Mouse (Mus musculus): ENCODE results near the gene Arcn1. TPM values are rescaled to one million over a fixed set of nuclear protein-coding genes. Genes with fewer than 3 reads are reported as not detected.
"Not testable (repeated sequence)": the region's sequence is repeated elsewhere in the genome, so short reads cannot be mapped to it uniquely, and the experiment has no call there.

Gene Arcn1
- polyA plus RNA-seq, 1 experiment: 0.52 TPM

DNA sequence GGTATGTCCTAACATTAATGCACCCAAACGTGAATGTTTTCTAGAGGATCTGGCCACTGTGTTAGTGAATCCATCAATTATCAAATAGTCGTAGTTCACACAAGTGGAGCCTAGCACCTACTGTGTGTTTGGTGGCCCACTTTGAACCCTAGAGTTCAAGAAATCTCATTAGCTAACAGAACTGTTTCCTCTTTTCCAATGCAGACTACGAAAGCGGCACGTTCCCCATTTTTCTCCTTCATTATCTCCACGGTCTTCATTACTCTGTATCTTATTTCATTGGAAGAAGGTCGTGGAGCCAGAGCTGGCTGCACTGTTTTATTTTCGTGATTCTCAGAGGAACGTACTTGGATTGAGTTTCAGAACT, 32.3 kb upstream of the Arcn1 start:
- peaks cover 48% of the 10 kb centered on the region for H3K27me3 ChIP-seq (ENCODE audit: control insufficient read depth)
- H3K4me3 ChIP-seq (replicated peaks): peak overlapping the region; percentile 62
- H3K4me1 ChIP-seq (ENCODE audit: control insufficient read depth): peaks cover 17% of the 10 kb centered on the region
- H3K36me3 ChIP-seq (ENCODE audit: control insufficient read depth): peaks cover 3% of the 10 kb centered on the region
- no peak for TF ChIP-seq GATA1 (IDR thresholded peaks at IDR 0.05; ENCODE audit: low read length)
- TF ChIP-seq TAL1 (IDR thresholded peaks at IDR 0.05; ENCODE audit: low read length): no peak
- no peaks in the 10 kb centered on the region for H3K9me3 ChIP-seq (ENCODE audit: control insufficient read depth, low read length)

DNA sequence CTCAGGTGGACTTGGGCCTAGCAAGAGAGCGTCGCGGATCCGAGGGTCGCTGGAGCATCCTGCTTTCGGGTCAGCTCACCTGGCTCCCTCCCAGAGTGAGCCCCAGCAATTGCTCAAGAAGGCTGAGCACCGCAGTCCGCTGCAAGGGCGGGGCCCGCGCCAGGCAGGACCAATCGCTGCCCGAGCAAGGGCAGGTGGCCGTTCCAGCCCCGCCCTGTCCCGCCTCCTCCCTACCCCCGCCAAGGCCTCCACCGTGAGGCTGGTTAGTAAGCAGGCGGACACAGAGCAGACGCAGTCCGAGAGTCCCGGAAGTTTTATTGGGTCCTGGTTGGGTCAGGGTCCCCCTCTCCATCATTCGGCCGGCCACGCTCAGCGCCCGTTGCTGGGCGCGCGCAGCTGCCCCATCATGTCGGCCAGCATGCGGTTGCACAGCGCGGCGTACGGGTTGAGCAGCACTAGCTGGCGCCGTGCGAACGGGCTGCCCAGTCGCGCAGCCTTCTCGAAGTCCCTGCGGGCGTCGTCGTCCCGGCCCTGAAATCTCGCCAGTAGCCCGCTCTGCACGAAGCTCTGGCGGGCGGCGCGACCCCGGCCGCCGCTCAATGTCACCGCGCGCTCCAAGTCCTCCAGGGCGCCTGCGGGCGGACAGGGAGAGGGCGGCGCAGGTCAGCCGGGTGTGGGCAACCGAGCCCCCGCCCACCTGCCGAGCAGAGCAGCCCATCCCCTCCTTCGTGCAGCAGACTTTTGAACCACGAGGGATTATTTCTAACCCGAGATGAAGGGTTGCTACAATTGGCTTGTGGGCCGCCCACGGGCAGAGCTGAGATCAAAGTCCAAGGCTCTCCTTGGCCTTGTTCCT, 31.7 kb upstream of the Arcn1 start, which contains the start of gene Tmem25:
TSS of gene Tmem25 (minus strand) at position 206 of the 856 bp plus-strand sequence.
- Histone ChIP-seq H3K9me3 (ENCODE audit: control insufficient read depth, low read length) (no peaks in the 10 kb centered on the region), H3K27me3 (ENCODE audit: control insufficient read depth) (peaks cover 48% of the 10 kb centered on the region), H3K36me3 (ENCODE audit: control insufficient read depth) (no peaks in the 10 kb centered on the region; the same call in 1 of the 2 replicates), H3K4me3 (replicated peaks) (peak within 1 kb of the TSS; percentile 62), H3K4me1 (ENCODE audit: control insufficient read depth) (peaks cover 17% of the 10 kb centered on the region)
- TF ChIP-seq GATA1 (IDR thresholded peaks at IDR 0.05; ENCODE audit: low read length) (no peak), TAL1 (IDR thresholded peaks at IDR 0.05; ENCODE audit: low read length) (no peak)

DNA sequence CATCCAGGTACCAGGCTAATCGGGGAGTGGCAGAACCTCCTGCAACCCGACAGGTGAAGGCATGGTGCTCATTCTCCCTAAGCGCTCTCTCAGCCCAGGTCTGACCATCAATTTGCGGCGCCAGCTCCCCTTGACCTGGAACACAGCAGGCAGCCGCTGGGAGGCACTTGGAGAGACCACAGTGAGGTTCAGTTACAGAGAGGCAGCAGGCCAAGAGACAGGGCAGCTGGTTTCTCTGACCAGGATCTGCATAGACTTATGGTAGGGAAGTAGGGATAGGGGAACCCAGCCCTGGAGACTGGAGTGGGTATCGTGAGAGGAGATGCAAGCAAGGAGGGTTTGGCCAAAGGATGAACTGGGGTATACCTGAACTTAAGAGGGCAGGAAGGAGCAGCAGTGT, 30.7 kb upstream of the Arcn1 start:
- no peak overlapping the region for H3K4me3 ChIP-seq (replicated peaks)
- H3K27me3 ChIP-seq (ENCODE audit: control insufficient read depth): peaks cover 48% of the 10 kb centered on the region
- H3K9me3 ChIP-seq (ENCODE audit: control insufficient read depth, low read length): no peaks in the 10 kb centered on the region
- peaks cover 17% of the 10 kb centered on the region for H3K4me1 ChIP-seq (ENCODE audit: control insufficient read depth)
- no peak for TF ChIP-seq TAL1 (IDR thresholded peaks at IDR 0.05; ENCODE audit: low read length)
- no peak for TF ChIP-seq GATA1 (IDR thresholded peaks at IDR 0.05; ENCODE audit: low read length)
- H3K36me3 ChIP-seq (ENCODE audit: control insufficient read depth): no peaks in the 10 kb centered on the region; the same call in 1 of the 2 replicates

DNA sequence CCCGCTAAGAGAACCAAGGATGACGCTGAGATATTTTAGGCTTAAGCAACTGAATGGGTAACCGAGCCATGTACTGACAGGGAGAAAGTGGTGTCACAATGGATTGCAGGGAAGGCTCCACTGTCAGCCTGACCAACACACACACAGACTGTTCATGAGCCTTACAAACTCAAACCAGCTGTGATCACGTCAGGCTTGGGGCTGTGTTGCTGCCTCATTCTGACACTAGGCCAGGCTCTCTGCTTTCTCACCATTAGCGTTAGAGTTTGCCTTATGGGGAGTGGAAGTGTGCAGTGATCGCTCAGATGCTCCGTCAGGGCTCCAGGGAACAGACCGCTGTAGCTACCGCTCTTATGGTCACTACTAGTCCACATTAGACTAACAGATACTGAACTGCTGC, 25.2 kb upstream of the Arcn1 start:
- no peaks in the 10 kb centered on the region for H3K9me3 ChIP-seq (ENCODE audit: control insufficient read depth, low read length)

DNA sequence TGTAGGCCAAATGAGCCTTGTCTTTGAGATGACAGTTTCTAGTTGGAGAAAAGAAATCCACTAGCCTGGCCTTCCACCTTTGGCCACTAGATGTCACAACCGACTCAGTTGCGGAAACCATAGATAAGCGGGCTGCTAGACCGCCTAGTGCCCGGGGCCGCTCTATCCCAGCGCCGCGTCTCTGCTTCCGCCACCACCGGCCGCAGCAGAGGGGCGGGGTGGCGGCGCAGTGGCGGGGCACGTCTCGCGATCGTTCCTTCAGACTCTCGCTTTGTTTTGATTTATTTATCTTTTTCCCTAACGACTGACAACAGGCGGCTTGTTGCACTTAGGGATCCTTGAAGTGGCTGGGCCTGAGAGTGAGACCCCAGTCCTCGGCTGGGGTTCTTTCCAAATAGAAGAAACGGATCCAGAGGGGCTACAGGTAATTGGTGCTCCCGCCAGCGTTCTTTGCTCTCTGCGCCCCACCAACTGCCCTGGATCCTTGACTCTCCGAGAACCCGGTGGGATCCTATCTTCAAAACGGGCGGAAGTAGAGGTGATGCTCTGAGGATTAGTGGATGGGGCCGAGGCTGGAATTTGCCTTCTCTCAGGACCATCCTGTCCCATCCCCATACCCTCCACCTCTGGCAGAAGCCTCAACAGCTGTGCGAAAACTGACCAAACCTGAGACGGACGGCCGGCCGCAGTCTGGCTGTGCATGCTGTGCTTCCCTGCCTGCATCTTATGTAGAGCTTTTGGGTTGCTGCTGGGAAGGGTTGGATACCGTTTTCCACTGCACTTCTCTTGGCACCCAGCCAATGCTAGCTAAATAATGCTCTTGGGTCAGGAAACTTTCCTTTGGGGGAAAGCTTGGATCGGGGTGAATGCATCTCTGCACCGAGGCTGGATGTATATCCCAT, 5.4 kb upstream of the Arcn1 start:
- no peaks in the 10 kb centered on the region for H3K27me3 ChIP-seq (ENCODE audit: control insufficient read depth)
- no peaks in the 10 kb centered on the region; the same call in 1 of the 2 replicates for H3K9me3 ChIP-seq (ENCODE audit: control insufficient read depth, low read length)
- H3K36me3 ChIP-seq (ENCODE audit: control insufficient read depth): no peaks in the 10 kb centered on the region
- peak overlapping the region; percentile 77 for H3K4me3 ChIP-seq (replicated peaks)
- TF ChIP-seq GATA1 (IDR thresholded peaks at IDR 0.05; ENCODE audit: low read length): peak; percentile 69
- TF ChIP-seq TAL1 (IDR thresholded peaks at IDR 0.05; ENCODE audit: low read length): no peak
- peaks cover 26% of the 10 kb centered on the region for H3K4me1 ChIP-seq (ENCODE audit: control insufficient read depth)

More for the DNA sequence above, 25.2 kb upstream of the Arcn1 start:
- peaks cover 16% of the 10 kb centered on the region for H3K36me3 ChIP-seq (ENCODE audit: control insufficient read depth)
- H3K4me1 ChIP-seq (ENCODE audit: control insufficient read depth): no peaks in the 10 kb centered on the region
- TF ChIP-seq TAL1 (IDR thresholded peaks at IDR 0.05; ENCODE audit: low read length): no peak
- TF ChIP-seq GATA1 (IDR thresholded peaks at IDR 0.05; ENCODE audit: low read length): no peak
- no peak overlapping the region for H3K4me3 ChIP-seq (replicated peaks)
- H3K27me3 ChIP-seq (ENCODE audit: control insufficient read depth): peaks cover 8% of the 10 kb centered on the region

DNA sequence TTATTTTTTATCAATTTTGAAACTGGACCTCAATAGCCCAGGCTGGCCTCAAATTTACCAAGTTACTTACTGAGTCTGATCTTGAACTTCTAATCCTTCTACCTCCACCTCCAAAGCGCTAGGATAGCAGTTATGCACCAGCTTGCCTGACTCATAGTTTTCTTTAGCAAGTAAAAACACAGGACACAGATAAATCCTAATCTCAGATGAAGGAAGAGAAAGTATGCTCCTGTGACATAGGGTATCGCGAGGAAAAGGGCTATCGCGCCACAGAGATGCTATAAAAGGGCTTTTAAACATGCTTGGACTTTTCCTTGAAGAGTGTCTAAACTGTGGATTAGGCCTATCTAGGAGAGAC, 4.7 kb upstream of the Arcn1 start:
- no peak for TF ChIP-seq TAL1 (IDR thresholded peaks at IDR 0.05; ENCODE audit: low read length)
- Histone ChIP-seq H3K4me3 (replicated peaks) (peak overlapping the region; percentile 77), H3K9me3 (ENCODE audit: control insufficient read depth, low read length) (no peaks in the 10 kb centered on the region; the same call in 1 of the 2 replicates), H3K36me3 (ENCODE audit: control insufficient read depth) (no peaks in the 10 kb centered on the region), H3K27me3 (ENCODE audit: control insufficient read depth) (no peaks in the 10 kb centered on the region), H3K4me1 (ENCODE audit: control insufficient read depth) (peaks cover 26% of the 10 kb centered on the region)

DNA sequence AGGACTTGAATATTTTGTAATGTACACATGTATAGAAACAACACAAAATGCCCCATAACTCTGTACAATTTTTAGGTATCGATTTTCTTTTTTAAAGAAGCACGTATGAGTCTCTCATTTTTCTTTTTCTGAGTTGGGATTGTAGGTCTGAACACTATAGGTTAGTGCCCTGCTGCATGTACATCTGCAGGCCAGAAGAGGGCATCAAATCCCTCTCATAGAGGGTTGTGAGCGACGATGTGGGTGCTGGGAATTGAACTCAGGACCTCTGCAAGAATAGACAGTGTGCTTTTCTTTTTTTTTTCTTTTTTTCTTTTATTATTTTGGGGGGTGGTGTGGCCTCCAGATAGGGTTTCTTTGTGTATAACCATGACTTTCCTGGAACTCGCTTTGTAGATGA, 3.7 kb upstream of the Arcn1 start:
- H3K9me3 ChIP-seq (ENCODE audit: control insufficient read depth, low read length): no peaks in the 10 kb centered on the region; the same call in 1 of the 2 replicates
- TF ChIP-seq GATA1 (IDR thresholded peaks at IDR 0.05; ENCODE audit: low read length) (no peak), TAL1 (IDR thresholded peaks at IDR 0.05; ENCODE audit: low read length) (no peak)
- H3K4me1 ChIP-seq (ENCODE audit: control insufficient read depth): peaks cover 34% of the 10 kb centered on the region
- H3K36me3 ChIP-seq (ENCODE audit: control insufficient read depth): no peaks in the 10 kb centered on the region
- no peaks in the 10 kb centered on the region for H3K27me3 ChIP-seq (ENCODE audit: control insufficient read depth)
- no peak overlapping the region for H3K4me3 ChIP-seq (replicated peaks)

DNA sequence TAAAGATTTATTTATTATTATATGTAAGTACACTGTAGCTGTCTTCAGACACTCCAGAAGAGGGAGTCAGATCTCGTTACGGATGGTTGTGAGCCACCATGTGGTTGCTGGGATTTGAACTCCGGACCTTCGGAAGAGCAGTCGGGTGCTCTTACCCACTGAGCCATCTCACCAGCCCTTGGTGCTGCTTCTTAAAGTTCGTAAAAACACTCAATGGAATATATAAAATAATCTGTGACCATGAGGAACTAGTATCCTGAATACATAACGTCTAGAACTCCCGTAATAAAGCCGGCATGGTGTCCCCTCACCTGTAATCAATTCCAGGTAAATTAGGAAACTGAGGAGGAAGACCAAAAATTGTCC, 367 bp upstream of the Arcn1 start:
- peak overlapping the region; percentile 96 for H3K4me3 ChIP-seq (replicated peaks)

DNA sequence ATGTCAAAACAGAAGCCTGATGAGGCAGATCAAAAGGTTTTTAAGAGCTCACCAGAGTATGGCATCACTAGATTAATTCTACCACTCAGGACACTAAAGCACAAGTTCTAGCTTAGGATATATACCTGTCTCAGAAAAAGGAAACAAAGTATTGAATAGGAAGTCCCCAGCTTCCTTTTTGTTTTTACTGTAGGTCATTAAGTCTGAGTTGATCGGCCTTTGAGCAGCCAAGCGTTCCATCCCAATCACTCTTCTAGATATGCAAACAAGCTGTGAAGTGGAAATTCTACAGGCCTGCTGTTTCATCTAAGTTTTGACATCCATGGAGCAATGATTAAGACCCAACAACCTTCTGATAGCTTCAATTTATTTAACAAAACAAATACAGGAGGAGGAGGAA, 6.8 kb downstream of the Arcn1 start:
- H3K36me3 ChIP-seq (ENCODE audit: control insufficient read depth): peaks cover 66% of the 10 kb centered on the region
- H3K4me1 ChIP-seq (ENCODE audit: control insufficient read depth): peaks cover 15% of the 10 kb centered on the region
- no peak overlapping the region for H3K4me3 ChIP-seq (replicated peaks)
- TF ChIP-seq GATA1 (IDR thresholded peaks at IDR 0.05; ENCODE audit: low read length) (no peak), TAL1 (IDR thresholded peaks at IDR 0.05; ENCODE audit: low read length) (no peak)
- H3K27me3 ChIP-seq (ENCODE audit: control insufficient read depth): no peaks in the 10 kb centered on the region
- no peaks in the 10 kb centered on the region for H3K9me3 ChIP-seq (ENCODE audit: control insufficient read depth, low read length)

More for the DNA sequence above, 367 bp upstream of the Arcn1 start:
- H3K36me3 ChIP-seq (ENCODE audit: control insufficient read depth); H3K9me3 ChIP-seq (ENCODE audit: control insufficient read depth, low read length); H3K27me3 ChIP-seq (ENCODE audit: control insufficient read depth): not testable (repeated sequence)
- peaks cover 35% of the 10 kb centered on the region for H3K4me1 ChIP-seq (ENCODE audit: control insufficient read depth)

Measured in erythroblast, embryonic 14.5 days (primary cell).